Mouse (Mus musculus) thymus, adult 2 months (tissue): ENCODE measurements around the gene Cpsf4. TPM values are rescaled to one million over a fixed set of nuclear protein-coding genes. Genes with fewer than 3 reads are reported as not detected.

Source experiments
- DNase-seq: peaks from one replicate; pipeline ENCODE4 v3.0.0; 2021
- H3K27ac ChIP-seq: fragments of 200-500 bp; 2 replicates; pipeline ENCODE4 v1.5.1; 2012; ENCODE audit warnings: low read length, control low read depth; ENCODE audit not compliant: control insufficient read depth, insufficient read depth
- H3K27me3 ChIP-seq: fragments of 200-500 bp; 2 replicates; pipeline ENCODE4 v1.6.1; 2012; ENCODE audit warnings: mild to moderate bottlenecking, low read length, moderate library complexity, mixed read lengths; ENCODE audit not compliant: control insufficient read depth, insufficient read depth
- H3K36me3 ChIP-seq: fragments of 200-500 bp; 2 replicates; pipeline ENCODE4 v1.6.1; 2012; ENCODE audit warnings: mild to moderate bottlenecking, low read length, moderate library complexity; ENCODE audit not compliant: control insufficient read depth, insufficient read depth
- H3K4me1 ChIP-seq: fragments of 200-500 bp; replicated peaks from 2 replicates; pipeline ENCODE4 v1.6.1; 2012; ENCODE audit warnings: low read length; ENCODE audit not compliant: control insufficient read depth, insufficient read depth
- H3K4me3 ChIP-seq: fragments of 200-500 bp; 2 replicates; pipeline ENCODE4 v1.5.1; 2012; ENCODE audit warnings: mild to moderate bottlenecking, low read length, control low read depth, moderate library complexity; ENCODE audit not compliant: control insufficient read depth, insufficient read depth
- CTCF ChIP-seq: fragments of 200-500 bp; IDR thresholded peaks from 2 replicates; pipeline ENCODE4 v1.5.1; 2012; ENCODE audit warnings: mild to moderate bottlenecking, control low read depth, low read length, moderate library complexity, borderline replicate concordance; ENCODE audit not compliant: control insufficient read depth, poor library complexity, insufficient read depth; ENCODE audit errors: extremely low read depth
- POLR2A ChIP-seq: fragments of 200-500 bp; IDR thresholded peaks from 2 replicates; pipeline ENCODE4 v1.6.1; 2012; ENCODE audit warnings: mild to moderate bottlenecking, low read length, control low read depth, moderate library complexity; ENCODE audit not compliant: control insufficient read depth, poor library complexity, insufficient read depth; ENCODE audit errors: extremely low read depth
- WGBS: fragments of 180-500 bp; shearing (Covaris S2); methylation state at CpG from one replicate; pipeline ENCODE4 v1.1.7; 2018; 5-methylcytosine and 5-hydroxymethylcytosine counted together
- polyA plus RNA-seq: library from polyadenylated mRNA; depleted of rRNA; stranded (reverse); fragments of >200 nt; gene quantifications from 2 replicates; pipeline ENCODE4 v1.2.3, GENCODE M21; 2012

The Cpsf4 gene
- polyA plus RNA-seq, 1 experiment = 66.0 TPM

DNA sequence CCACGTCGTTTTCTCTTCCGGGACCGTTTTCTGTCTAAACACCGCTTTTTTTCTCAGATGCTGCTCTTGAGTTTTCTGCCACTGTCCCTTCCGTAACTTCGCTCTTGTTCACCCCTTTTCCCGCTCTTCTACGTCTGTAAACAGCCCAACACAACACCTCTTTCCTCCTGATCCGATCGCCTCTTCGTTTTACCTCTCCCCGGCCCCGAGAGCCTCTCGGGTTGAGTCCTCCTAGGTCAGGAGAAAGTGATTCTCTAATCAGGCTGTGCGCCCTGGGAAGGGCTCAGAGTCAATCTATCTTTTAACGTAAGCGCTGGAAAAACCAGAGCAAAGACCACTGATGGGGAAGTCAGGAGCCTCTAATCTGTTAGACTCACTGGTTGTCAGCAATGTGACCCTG lies 26.4 kb upstream of the Cpsf4 start:
- Histone ChIP-seq H3K4me3 (peak overlapping the region; percentile 87), H3K4me1 (peaks cover 9% of the 10 kb centered on the region), H3K27me3 (no peaks in the 10 kb centered on the region), H3K36me3 (peaks cover 35% of the 10 kb centered on the region), H3K27ac (peak overlapping the region; percentile 76)
- no peak for TF ChIP-seq POLR2A
- no peak for TF ChIP-seq CTCF
- under 1% methylated on average over 18 of the region's 18 CpGs for WGBS
- peak; percentile 27 for DNase-seq

DNA sequence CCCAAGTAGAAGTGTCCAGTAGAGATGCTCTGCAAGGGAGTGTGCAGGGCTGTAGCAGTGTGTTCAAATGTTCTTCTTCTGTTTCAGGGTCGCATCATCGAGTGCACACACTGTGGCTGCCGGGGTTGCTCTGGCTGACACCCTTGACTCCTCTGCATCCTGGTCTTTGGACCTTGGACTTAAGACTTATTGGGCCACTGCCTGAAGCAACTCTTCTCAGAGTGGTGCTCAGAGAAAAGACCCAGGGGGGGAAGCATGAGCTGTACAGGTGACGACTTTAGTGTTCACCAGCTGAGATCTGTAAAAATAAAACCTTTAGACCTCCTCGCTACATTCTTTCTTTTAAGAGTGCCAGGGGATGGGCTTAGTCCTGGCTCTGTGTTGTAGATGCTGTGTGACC lies 19.3 kb upstream of the Cpsf4 start:
- Histone ChIP-seq H3K4me1 (no peaks in the 10 kb centered on the region), H3K27me3 (no peaks in the 10 kb centered on the region), H3K4me3 (no peak overlapping the region), H3K27ac (no peak overlapping the region), H3K36me3 (peaks cover 77% of the 10 kb centered on the region)
- WGBS = 98% methylated on average over 5 of the region's 5 CpGs
- TF ChIP-seq CTCF (no peak), POLR2A (no peak)
- DNase-seq = no peak

- H3K36me3 ChIP-seq = peaks cover 66% of the 10 kb centered on the region
- TF ChIP-seq CTCF = no peak
These were observed 17.7 kb upstream of the Cpsf4 start for GRCm38 (mm10) chr5:145149294-145149693.

GRCm38 (mm10) chr5:145152690-145153089 lies 14.3 kb upstream of the Cpsf4 start:
- 98% methylated on average over 5 of the region's 5 CpGs for WGBS
- H3K27ac ChIP-seq = no peak overlapping the region
- peaks cover 50% of the 10 kb centered on the region for H3K36me3 ChIP-seq
- H3K4me1 ChIP-seq = no peaks in the 10 kb centered on the region
- DNase-seq = no peak
- no peaks in the 10 kb centered on the region for H3K27me3 ChIP-seq
- TF ChIP-seq CTCF (no peak), POLR2A (no peak)
- H3K4me3 ChIP-seq = no peak overlapping the region

More at GRCm38 (mm10) chr5:145149294-145149693, 17.7 kb upstream of the Cpsf4 start:
- no peak overlapping the region for H3K4me3 ChIP-seq
- WGBS = 95% methylated on average over 6 of the region's 6 CpGs
- no peaks in the 10 kb centered on the region for H3K4me1 ChIP-seq
- no peak for DNase-seq
- no peak overlapping the region for H3K27ac ChIP-seq
- no peaks in the 10 kb centered on the region for H3K27me3 ChIP-seq

- no peaks in the 10 kb centered on the region for H3K27me3 ChIP-seq
- no peak overlapping the region for H3K4me3 ChIP-seq
- WGBS = 98% methylated on average over 14 of the region's 14 CpGs
- TF ChIP-seq CTCF (no peak), POLR2A (no peak)
- no peak for DNase-seq
- no peak overlapping the region for H3K27ac ChIP-seq
- peaks cover 4% of the 10 kb centered on the region for H3K4me1 ChIP-seq
- peaks cover 17% of the 10 kb centered on the region for H3K36me3 ChIP-seq
These were observed 5.7 kb upstream of the Cpsf4 start for GRCm38 (mm10) chr5:145161361-145161760.

DNA sequence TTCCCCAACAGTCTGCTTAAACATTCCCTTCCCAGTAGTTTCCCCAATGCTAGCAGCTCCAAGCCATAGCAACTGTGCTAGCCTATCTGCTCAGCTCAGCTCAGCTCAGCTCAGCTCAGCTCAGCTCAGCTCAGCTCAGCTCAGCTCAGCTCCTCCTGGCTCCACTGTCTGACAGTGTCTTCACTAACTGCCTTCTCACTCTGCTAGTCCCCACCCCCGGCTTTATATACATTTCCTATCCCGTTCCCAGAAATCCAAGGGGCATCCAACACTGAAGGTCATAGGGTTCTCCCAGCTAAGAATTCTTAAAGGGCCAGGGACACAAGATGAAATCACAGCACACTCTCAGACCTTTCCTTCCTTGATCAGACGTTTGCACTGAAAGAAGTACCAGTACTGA lies 2.3 kb upstream of the Cpsf4 start:
- Histone ChIP-seq H3K27me3 (no peaks in the 10 kb centered on the region), H3K4me3 (no peak overlapping the region), H3K27ac (no peak overlapping the region), H3K4me1 (peaks cover 10% of the 10 kb centered on the region), H3K36me3 (peaks cover 4% of the 10 kb centered on the region; the same call in 1 of the 2 replicates)
- DNase-seq = no peak
- TF ChIP-seq CTCF = no peak
- no peak for TF ChIP-seq POLR2A
- 96% methylated on average over 3 of the region's 3 CpGs for WGBS

GRCm38 (mm10) chr5:145165184-145165583 lies 1.8 kb upstream of the Cpsf4 start:
- no peak overlapping the region for H3K27ac ChIP-seq
- H3K4me3 ChIP-seq = no peak overlapping the region

More at GRCm38 (mm10) chr5:145165184-145165583, 1.8 kb upstream of the Cpsf4 start:
- no peak for DNase-seq
- H3K4me1 ChIP-seq = peaks cover 10% of the 10 kb centered on the region
- peaks cover 4% of the 10 kb centered on the region; the same call in 1 of the 2 replicates for H3K36me3 ChIP-seq
- 95% methylated on average over 15 of the region's 15 CpGs for WGBS
- H3K27me3 ChIP-seq = no peaks in the 10 kb centered on the region
- TF ChIP-seq POLR2A (no peak), CTCF (no peak)
